Mouse (Mus musculus): ENCODE measurements around the gene Rasal2. TPM values are rescaled to one million over a fixed set of nuclear protein-coding genes. Genes with fewer than 3 reads are reported as not detected.

Gene Rasal2
- total and polyA plus RNA-seq, 3 experiments: 1.5 to 2.6 (median 1.7) TPM

DNA sequence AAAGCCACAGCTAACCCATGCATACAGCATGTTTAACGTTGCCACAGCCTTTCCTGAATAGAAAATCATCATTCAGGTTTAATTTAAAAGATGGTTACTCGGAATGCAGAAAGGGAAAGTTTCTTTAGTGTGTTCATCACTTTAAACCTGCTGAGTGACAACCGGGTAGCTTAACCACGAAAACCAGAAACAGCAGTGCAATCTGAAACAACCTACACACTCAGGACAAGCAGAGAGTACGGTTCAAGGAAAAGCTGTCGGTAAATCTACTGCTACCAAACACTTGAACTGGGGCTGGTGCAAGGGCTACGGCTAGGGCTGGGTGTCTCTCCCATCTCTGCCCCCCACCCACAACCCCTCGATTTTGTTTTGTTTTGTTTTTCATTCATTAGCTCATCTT is 1.5 kb downstream of the Rasal2 start:
- peak overlapping the region; percentile 77 for H3K4me2 ChIP-seq (ENCODE audit: insufficient read depth, low read depth, poor library complexity, severe bottlenecking)
- H3K4me3 ChIP-seq (replicated peaks in 1 of 3; ENCODE audit: low read depth in 2 of 3, low read length in 2 of 3, poor library complexity in 1 of 3): peak overlapping the region in 2 of 3 experiments; percentile 32 to 76
- dilution Hi-C loops (cut with MboI; ENCODE audit: extremely low pct_ligation_motif_present, extremely low pct_unique_long_range_greater_than_20kb, low sequenced_read_pairs): no loop called here
- H3K27me3 ChIP-seq (replicated peaks): peaks cover 10% of the 10 kb centered on the region
- TF ChIP-seq TBP (conservative IDR thresholded peaks at IDR 0.05; ENCODE audit: low read depth, low read length) (peak; percentile 44; the same call in 1 of the 2 replicates), GABPA (IDR thresholded peaks at IDR 0.05; ENCODE audit: insufficient replicate concordance, low read depth, low read length) (no peak), MEF2A (IDR thresholded peaks at IDR 0.05; ENCODE audit: borderline replicate concordance, low read depth, low read length) (no peak), MXI1 (IDR thresholded peaks at IDR 0.05; ENCODE audit: low read depth, low read length) (no peak), CTCF (conservative IDR thresholded peaks at IDR 0.05 in 1 of 2, IDR thresholded peaks at IDR 0.05 in 1 of 2; ENCODE audit: low read depth in 2 of 2, low read length in 2 of 2) (no peak), EP300 (IDR thresholded peaks at IDR 0.05; ENCODE audit: low read length) (no peak)
- H3K36me3 ChIP-seq (replicated peaks in 1 of 2; ENCODE audit: control insufficient read depth in 1 of 2, insufficient read depth in 1 of 2, low read length in 1 of 2): peaks cover 0 to 8% of the 10 kb centered on the region in 2 experiments
- H3K9me3 ChIP-seq (replicated peaks; ENCODE audit: low read length): no peaks in the 10 kb centered on the region
- H3K79me2 ChIP-seq (replicated peaks; ENCODE audit: control insufficient read depth, extremely low read depth, insufficient read depth, poor library complexity, severe bottlenecking): no peaks in the 10 kb centered on the region
- in situ Hi-C loops (cut with MboI; ENCODE audit: low pct_ligation_motif_present, low pct_unique_long_range_greater_than_20kb, low sequenced_read_pairs): no loop called here
- peaks cover 0 to 30% of the 10 kb centered on the region in 2 experiments; a peak in 2 of 4 replicates for H3K4me1 ChIP-seq (ENCODE audit: control insufficient read depth in 1 of 2, insufficient read depth in 2 of 2)
- DNase-seq (ENCODE audit: extremely low read depth): no peak
- no peak overlapping the region for H3K27ac ChIP-seq (ENCODE audit: insufficient read depth, low read depth)
- H3K9ac ChIP-seq (ENCODE audit: insufficient read depth, low read depth): no peak overlapping the region; the same call in 1 of the 2 replicates

DNA sequence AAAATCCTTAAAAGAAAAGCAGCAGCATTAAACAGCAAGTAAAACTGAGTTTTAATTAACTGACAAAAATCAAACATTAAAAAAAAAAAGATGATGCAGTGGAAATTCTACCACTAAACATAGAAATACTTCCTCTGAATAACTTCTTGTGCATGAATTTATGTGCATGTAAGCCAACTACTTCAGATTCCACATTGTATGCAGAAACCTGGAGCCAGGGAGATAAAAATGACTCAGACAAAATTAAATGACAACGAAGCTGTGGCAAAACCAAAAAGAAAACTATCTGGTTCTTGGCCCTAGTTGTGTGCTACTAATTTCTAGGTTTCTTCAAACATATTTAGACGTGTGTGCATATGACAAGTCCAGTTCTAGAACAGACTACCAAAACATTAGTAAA is 2.7 kb downstream of the Rasal2 start:
- no peak for DNase-seq (ENCODE audit: extremely low read depth)
- no peak overlapping the region for H3K4me3 ChIP-seq (replicated peaks in 1 of 3; ENCODE audit: low read depth in 2 of 3, low read length in 2 of 3, poor library complexity in 1 of 3)
- H3K36me3 ChIP-seq (replicated peaks in 1 of 2; ENCODE audit: control insufficient read depth in 1 of 2, insufficient read depth in 1 of 2, low read length in 1 of 2): peaks cover 0 to 2% of the 10 kb centered on the region in 2 experiments
- in situ Hi-C loops (cut with MboI; ENCODE audit: low pct_ligation_motif_present, low pct_unique_long_range_greater_than_20kb, low sequenced_read_pairs): no loop called here
- no peak overlapping the region for H3K27ac ChIP-seq (ENCODE audit: insufficient read depth, low read depth)
- no peaks in the 10 kb centered on the region for H3K9me3 ChIP-seq (replicated peaks; ENCODE audit: low read length)
- TF ChIP-seq SIN3A (IDR thresholded peaks at IDR 0.05; ENCODE audit: low read length): no peak
- no peak for TF ChIP-seq CHD2 (IDR thresholded peaks at IDR 0.05; ENCODE audit: low read length)
- TF ChIP-seq USF2 (conservative IDR thresholded peaks at IDR 0.05; ENCODE audit: low read depth, low read length): no peak
- no peak for TF ChIP-seq E2F4 (IDR thresholded peaks at IDR 0.05; ENCODE audit: insufficient replicate concordance, low read depth, low read length)
- TF ChIP-seq ZKSCAN1 (IDR thresholded peaks at IDR 0.05; ENCODE audit: borderline replicate concordance, low read depth, low read length): no peak
- no peak for TF ChIP-seq ZNF384 (IDR thresholded peaks at IDR 0.05; ENCODE audit: low read depth, low read length)
- no peak for TF ChIP-seq RCOR1 (conservative IDR thresholded peaks at IDR 0.05; ENCODE audit: low read depth, low read length)
- no peak for TF ChIP-seq MAZ (IDR thresholded peaks at IDR 0.05; ENCODE audit: low read depth, low read length)
- no peak overlapping the region for H3K9ac ChIP-seq (ENCODE audit: insufficient read depth, low read depth)
- peaks cover 10% of the 10 kb centered on the region for H3K27me3 ChIP-seq (replicated peaks)
- no peaks in the 10 kb centered on the region for H3K79me2 ChIP-seq (replicated peaks; ENCODE audit: control insufficient read depth, extremely low read depth, insufficient read depth, poor library complexity, severe bottlenecking)
- peaks cover 0 to 23% of the 10 kb centered on the region in 2 experiments; a peak in 2 of 4 replicates for H3K4me1 ChIP-seq (ENCODE audit: control insufficient read depth in 1 of 2, insufficient read depth in 2 of 2)
- no peak overlapping the region for H3K4me2 ChIP-seq (ENCODE audit: insufficient read depth, low read depth, poor library complexity, severe bottlenecking)
- dilution Hi-C loops (cut with MboI; ENCODE audit: extremely low pct_ligation_motif_present, extremely low pct_unique_long_range_greater_than_20kb, low sequenced_read_pairs): no loop called here

DNA sequence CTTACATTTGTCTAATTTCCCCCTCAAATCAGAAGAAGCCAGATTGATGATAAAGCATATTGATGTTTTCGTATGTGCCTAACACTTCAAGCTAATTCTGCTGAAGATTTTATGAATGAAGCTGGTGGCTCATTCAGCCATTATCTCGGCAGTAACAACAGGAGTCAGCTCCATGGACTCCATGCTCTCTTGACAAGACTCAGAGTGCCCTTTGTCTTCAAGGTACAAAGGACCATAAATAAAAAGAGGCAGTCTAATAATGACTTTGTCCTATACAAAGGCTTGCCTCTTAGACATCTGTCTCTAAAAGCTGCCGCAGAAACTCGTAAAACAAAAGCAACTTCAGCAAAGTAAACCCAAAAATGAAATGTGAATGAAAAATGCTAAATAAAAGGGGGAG is 24.4 kb downstream of the Rasal2 start:
- H3K27me3 ChIP-seq (replicated peaks): no peaks in the 10 kb centered on the region
- dilution Hi-C loops (cut with MboI; ENCODE audit: extremely low pct_ligation_motif_present, extremely low pct_unique_long_range_greater_than_20kb, low sequenced_read_pairs) (no loop called here), in situ Hi-C loops (cut with MboI; ENCODE audit: low pct_ligation_motif_present, low pct_unique_long_range_greater_than_20kb, low sequenced_read_pairs) (no loop called here)
- no peak for DNase-seq (ENCODE audit: extremely low read depth)
- H3K4me3 ChIP-seq (replicated peaks in 1 of 3; ENCODE audit: low read depth in 2 of 3, low read length in 2 of 3, poor library complexity in 1 of 3): no peak overlapping the region
- no peak for TF ChIP-seq CHD1 (IDR thresholded peaks at IDR 0.05; ENCODE audit: low read depth, low read length)
- no peak for TF ChIP-seq HCFC1 (IDR thresholded peaks at IDR 0.05; ENCODE audit: low read depth, low read length)
- TF ChIP-seq PAX5 (IDR thresholded peaks at IDR 0.05; ENCODE audit: low read length): no peak
- no peak for TF ChIP-seq USF2 (conservative IDR thresholded peaks at IDR 0.05; ENCODE audit: low read depth, low read length)
- no peak for TF ChIP-seq POLR2A (IDR thresholded peaks at IDR 0.05; ENCODE audit: low read depth, low read length)
- no peak for TF ChIP-seq CHD2 (IDR thresholded peaks at IDR 0.05; ENCODE audit: low read length)
- no peak for TF ChIP-seq KAT2A (IDR thresholded peaks at IDR 0.05; ENCODE audit: insufficient replicate concordance, low read length)
- H3K36me3 ChIP-seq (replicated peaks in 1 of 2; ENCODE audit: control insufficient read depth in 1 of 2, insufficient read depth in 1 of 2, low read length in 1 of 2): no peaks in the 10 kb centered on the region
- H3K27ac ChIP-seq (ENCODE audit: insufficient read depth, low read depth): no peak overlapping the region
- no peak overlapping the region for H3K9ac ChIP-seq (ENCODE audit: insufficient read depth, low read depth)
- H3K4me2 ChIP-seq (ENCODE audit: insufficient read depth, low read depth, poor library complexity, severe bottlenecking): no peak overlapping the region
- no peaks in the 10 kb centered on the region for H3K4me1 ChIP-seq (ENCODE audit: control insufficient read depth in 1 of 2, insufficient read depth in 2 of 2)
- H3K9me3 ChIP-seq (replicated peaks; ENCODE audit: low read length): no peaks in the 10 kb centered on the region
- H3K79me2 ChIP-seq (replicated peaks; ENCODE audit: control insufficient read depth, extremely low read depth, insufficient read depth, poor library complexity, severe bottlenecking): no peaks in the 10 kb centered on the region

All from CH12.LX (cell line).